Mouse (Mus musculus): ENCODE results near the gene Gm10638. TPM values are rescaled to one million over a fixed set of nuclear protein-coding genes. Genes with fewer than 3 reads are reported as not detected.

Gene Gm10638
- polyA plus RNA-seq, 1 experiment from 2014 or later, result 5.0 TPM

DNA sequence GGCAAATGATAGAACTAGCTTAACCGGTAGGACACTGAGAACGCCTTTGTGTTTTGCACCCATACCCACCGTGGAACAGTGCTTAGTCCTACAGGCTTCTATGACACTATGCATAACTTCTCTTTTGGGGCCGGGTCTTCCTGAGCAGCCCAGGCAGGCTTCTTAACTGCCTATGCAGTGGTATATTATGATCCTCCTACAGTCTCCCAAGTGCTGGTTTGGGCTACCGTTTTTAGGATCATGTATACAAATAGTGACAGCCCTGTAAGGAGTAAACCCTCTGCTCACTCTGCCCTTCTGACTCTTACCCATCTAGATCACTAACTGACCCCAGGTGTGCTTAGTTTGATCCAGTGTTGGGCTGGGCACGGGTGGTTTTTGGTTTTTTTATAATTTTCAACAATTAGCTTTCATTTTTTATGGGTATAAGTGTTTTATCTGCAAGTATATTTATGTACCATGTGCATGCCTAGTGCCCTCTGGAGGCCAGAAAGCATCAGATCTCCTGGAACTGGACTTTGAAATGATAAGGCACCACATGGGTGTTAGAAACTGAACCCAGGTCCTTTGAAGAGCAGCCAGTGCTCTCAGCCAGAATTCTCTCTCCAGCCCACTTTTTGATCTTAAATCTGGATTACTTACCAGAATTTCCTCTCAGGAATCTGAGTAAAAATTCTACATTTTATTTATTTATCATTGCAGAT is 24.6 kb upstream of the Gm10638 start:
- H3K4me3 ChIP-seq, result no peak overlapping the region
- no peak overlapping the region for H3K9ac ChIP-seq
- 91% methylated on average over 6 of the region's 6 CpGs for WGBS
- H3K27me3 ChIP-seq, result no peaks in the 10 kb centered on the region
- ATAC-seq (ENCODE audit: low FRiP score, low read depth), result no peak
- H3K36me3 ChIP-seq, result peaks cover 50% of the 10 kb centered on the region
- no peaks in the 10 kb centered on the region for H3K9me3 ChIP-seq
- H3K4me1 ChIP-seq, result no peaks in the 10 kb centered on the region
- no peak overlapping the region for H3K27ac ChIP-seq
- H3K4me2 ChIP-seq (replicated peaks), result no peak overlapping the region

DNA sequence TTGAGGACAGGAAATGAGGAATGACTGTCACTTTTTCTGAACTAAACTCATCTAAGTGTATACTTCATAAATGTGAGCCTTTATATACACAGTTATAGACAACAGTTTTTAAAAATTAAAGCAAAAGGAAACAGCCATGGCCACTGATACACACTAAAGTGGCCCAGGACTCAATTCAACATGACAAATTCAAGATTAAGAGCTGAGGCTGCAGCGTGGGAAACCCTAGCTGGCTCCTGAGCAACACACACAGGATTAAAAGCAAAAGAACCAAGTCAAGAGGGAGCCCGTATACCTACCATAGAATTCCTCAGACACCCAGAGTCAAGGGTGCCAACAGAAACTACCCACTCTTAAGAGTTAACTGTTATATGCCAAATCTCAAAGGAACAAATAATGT is 24.0 kb upstream of the Gm10638 start:
- Histone ChIP-seq H3K36me3 (peaks cover 49% of the 10 kb centered on the region), H3K9ac (no peak overlapping the region), H3K9me3 (no peaks in the 10 kb centered on the region), H3K4me3 (no peak overlapping the region), H3K27ac (no peak overlapping the region), H3K27me3 (no peaks in the 10 kb centered on the region), H3K4me1 (no peaks in the 10 kb centered on the region), H3K4me2 (replicated peaks) (no peak overlapping the region)
- no peak for ATAC-seq (ENCODE audit: low FRiP score, low read depth)
- WGBS, result 96% methylated on average over 2 of the region's 2 CpGs

DNA sequence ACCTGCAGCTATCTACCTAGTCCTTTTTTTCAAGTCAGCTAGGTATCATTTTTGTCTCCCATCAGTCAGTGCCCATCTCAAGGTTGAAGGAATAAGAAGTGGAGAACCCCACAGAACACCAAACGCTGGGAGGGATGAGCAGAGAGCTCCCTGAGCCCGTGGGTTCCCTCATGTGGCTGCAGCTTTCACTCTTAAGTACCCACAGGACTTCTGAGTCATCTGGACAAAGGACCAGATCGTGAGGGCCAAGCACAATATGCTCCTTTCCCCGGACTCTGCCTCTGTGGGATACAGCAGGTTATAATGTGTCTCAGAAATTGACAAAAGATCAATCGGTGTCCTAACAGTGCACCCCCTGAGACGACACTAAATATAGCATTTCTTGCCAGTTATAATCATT is 18.5 kb upstream of the Gm10638 start:
- no peaks in the 10 kb centered on the region for H3K9me3 ChIP-seq
- H3K27ac ChIP-seq, result no peak overlapping the region
- H3K9ac ChIP-seq, result no peak overlapping the region
- 87% methylated on average over 6 of the region's 6 CpGs for WGBS
- H3K27me3 ChIP-seq, result no peaks in the 10 kb centered on the region
- H3K4me3 ChIP-seq, result no peak overlapping the region
- H3K36me3 ChIP-seq, result peaks cover 10% of the 10 kb centered on the region
- no peak for ATAC-seq (ENCODE audit: low FRiP score, low read depth)
- H3K4me1 ChIP-seq, result peaks cover 27% of the 10 kb centered on the region
- no peak overlapping the region for H3K4me2 ChIP-seq (replicated peaks)

DNA sequence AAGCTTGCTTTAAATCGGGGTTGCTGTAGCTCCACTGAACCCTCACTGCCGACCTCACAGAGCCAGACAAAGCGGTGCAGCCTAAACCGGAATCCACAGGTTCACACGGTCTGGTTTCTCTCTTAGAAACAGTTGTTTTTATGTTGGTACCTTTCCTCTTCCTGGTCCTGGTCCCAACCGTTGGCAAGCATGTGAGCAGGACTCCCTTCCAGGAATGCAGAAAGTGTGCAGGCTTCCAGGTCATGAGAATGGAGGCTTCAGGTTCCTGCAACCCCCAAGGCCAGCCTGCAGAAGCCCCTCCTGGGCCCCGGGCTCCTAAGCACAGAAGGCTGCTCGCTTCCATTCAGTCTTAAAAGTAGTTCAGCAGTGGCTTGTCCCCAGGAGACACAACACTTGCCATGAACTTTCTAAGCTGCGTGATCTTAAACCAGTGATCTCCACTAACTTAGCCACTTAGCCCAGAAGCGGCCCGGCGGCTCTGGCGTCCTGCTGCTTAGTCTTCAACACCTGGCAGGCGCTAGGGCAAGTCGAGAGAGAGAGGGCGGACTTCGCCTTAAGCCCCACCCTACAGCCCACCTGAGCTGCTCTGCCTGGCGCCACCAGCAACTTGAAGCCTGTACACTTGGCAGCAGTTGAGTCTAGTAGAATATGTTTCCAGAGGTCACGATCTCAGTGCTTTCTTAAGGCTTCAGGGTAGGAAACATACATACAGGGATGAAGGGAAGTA is 17.1 kb upstream of the Gm10638 start:
- 57% methylated on average over 19 of the region's 19 CpGs for WGBS
- Histone ChIP-seq H3K36me3 (no peaks in the 10 kb centered on the region; the same call in 1 of the 2 replicates), H3K27ac (peak overlapping the region; percentile 48; the same call in 1 of the 2 replicates)

DNA sequence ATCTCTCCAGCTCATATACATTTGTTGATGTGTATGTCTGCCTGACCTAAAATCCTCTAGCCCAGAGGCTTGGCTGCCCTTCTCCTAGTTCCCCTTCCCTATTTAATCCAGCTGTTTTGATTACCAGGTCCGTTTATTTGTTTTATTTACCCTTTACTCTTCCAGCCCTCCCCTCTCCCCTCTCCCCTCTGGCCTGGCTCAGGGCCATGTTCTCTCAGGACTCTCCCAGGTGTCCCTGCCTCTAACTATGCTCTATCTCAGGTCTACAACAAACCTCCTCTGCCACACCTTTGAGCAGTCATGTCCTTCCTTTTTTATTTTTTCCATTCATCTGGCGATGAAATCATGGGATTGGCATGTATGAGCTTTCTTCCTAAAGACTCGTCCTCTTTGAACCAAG is 15.2 kb upstream of the Gm10638 start:
- Histone ChIP-seq H3K4me1 (peaks cover 35% of the 10 kb centered on the region), H3K9me3 (no peaks in the 10 kb centered on the region), H3K4me3 (no peak overlapping the region), H3K9ac (no peak overlapping the region), H3K4me2 (replicated peaks) (no peak overlapping the region), H3K36me3 (no peaks in the 10 kb centered on the region; the same call in 1 of the 2 replicates), H3K27me3 (no peaks in the 10 kb centered on the region), H3K27ac (no peak overlapping the region)
- 0 out of 2 replicates have a peak, but pooled peaks have one; percentile 15 for ATAC-seq (ENCODE audit: low FRiP score, low read depth)
- WGBS, result 46% methylated on average over 3 of the region's 3 CpGs

More for the DNA sequence above, 17.1 kb upstream of the Gm10638 start:
- Histone ChIP-seq H3K9me3 (no peaks in the 10 kb centered on the region), H3K4me1 (peaks cover 27% of the 10 kb centered on the region), H3K27me3 (no peaks in the 10 kb centered on the region), H3K4me3 (no peak overlapping the region), H3K9ac (no peak overlapping the region), H3K4me2 (replicated peaks) (no peak overlapping the region)
- no peak for ATAC-seq (ENCODE audit: low FRiP score, low read depth)

DNA sequence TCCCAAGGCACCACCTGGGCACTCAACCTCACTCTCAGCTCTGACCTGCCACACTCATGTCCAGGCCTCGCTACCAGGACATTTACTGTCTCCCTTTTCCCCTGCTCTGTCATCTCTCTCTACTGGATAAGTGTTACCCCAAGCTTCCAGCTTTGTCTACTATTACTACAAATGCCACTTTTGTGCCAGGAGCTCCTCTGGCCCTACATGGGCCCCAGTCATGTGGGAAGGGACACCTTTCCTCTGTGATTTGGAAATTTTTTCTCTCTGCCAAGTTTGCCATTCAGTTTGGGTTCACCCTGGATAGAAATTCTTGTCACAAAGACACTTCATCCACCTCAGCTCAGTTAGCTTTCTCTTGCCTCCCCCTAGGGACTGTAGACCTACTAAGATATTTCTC is 14.6 kb upstream of the Gm10638 start:
- no peak overlapping the region for H3K9ac ChIP-seq
- 97% methylated on average over 1 of the region's 1 CpGs for WGBS

DNA sequence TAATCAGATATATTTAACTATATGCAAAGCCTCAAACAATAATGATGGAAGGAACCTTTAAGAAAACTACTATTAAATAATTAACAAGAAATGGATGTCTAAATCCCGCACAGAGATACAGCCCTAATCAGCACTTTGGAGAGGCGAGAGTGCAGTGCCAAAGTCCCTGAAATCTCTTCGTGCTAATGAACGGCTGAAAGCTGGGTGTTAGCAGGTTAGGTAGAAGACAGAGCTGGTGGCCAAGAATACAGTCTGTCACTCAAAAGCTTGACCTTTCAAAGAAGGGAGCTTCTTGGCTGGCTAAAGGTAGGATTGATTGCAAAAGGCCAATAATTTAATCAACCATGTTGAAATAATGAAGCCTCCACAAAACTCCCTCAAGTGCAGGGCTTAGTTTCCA is 11.3 kb upstream of the Gm10638 start:
- no peaks in the 10 kb centered on the region for H3K27me3 ChIP-seq
- H3K4me3 ChIP-seq, result no peak overlapping the region
- H3K4me1 ChIP-seq, result peaks cover 33% of the 10 kb centered on the region
- WGBS, result 84% methylated on average over 4 of the region's 4 CpGs
- no peaks in the 10 kb centered on the region for H3K36me3 ChIP-seq
- no peak overlapping the region for H3K9ac ChIP-seq
- no peaks in the 10 kb centered on the region for H3K9me3 ChIP-seq
- no peak overlapping the region for H3K4me2 ChIP-seq (replicated peaks)
- no peak for ATAC-seq (ENCODE audit: low FRiP score, low read depth)
- H3K27ac ChIP-seq, result no peak overlapping the region

More for the DNA sequence above, 14.6 kb upstream of the Gm10638 start:
- no peak for ATAC-seq (ENCODE audit: low FRiP score, low read depth)
- Histone ChIP-seq H3K27me3 (no peaks in the 10 kb centered on the region), H3K4me1 (peaks cover 39% of the 10 kb centered on the region), H3K4me2 (replicated peaks) (no peak overlapping the region), H3K27ac (no peak overlapping the region; the same call in 1 of the 2 replicates), H3K9me3 (no peaks in the 10 kb centered on the region), H3K4me3 (no peak overlapping the region), H3K36me3 (no peaks in the 10 kb centered on the region; the same call in 1 of the 2 replicates)

DNA sequence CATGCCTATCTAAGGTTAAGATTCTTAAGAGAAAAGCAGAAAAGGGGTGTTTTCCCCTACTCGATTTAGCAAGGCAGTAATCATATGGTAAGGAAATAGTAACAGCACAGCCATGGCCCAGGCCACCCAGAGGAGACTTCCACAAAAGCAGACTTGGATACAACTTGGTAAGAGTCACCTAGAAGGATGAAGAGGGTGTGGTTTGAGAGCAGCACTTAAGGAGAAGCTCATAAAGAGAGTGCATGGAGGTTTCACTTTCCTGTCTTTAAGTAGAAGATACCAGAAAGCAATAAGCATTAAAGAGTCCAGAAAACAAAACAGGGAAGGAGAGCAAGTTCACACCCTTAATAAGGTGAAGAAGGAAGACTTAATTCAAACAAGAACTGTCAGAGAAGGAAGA is 10.5 kb upstream of the Gm10638 start:
- Histone ChIP-seq H3K36me3 (no peaks in the 10 kb centered on the region), H3K4me1 (peaks cover 32% of the 10 kb centered on the region), H3K9ac (no peak overlapping the region), H3K27ac (no peak overlapping the region), H3K27me3 (no peaks in the 10 kb centered on the region), H3K4me3 (no peak overlapping the region), H3K9me3 (no peaks in the 10 kb centered on the region), H3K4me2 (replicated peaks) (no peak overlapping the region)
- 78% methylated on average over 1 of the region's 1 CpGs for WGBS
- no peak for ATAC-seq (ENCODE audit: low FRiP score, low read depth)

DNA sequence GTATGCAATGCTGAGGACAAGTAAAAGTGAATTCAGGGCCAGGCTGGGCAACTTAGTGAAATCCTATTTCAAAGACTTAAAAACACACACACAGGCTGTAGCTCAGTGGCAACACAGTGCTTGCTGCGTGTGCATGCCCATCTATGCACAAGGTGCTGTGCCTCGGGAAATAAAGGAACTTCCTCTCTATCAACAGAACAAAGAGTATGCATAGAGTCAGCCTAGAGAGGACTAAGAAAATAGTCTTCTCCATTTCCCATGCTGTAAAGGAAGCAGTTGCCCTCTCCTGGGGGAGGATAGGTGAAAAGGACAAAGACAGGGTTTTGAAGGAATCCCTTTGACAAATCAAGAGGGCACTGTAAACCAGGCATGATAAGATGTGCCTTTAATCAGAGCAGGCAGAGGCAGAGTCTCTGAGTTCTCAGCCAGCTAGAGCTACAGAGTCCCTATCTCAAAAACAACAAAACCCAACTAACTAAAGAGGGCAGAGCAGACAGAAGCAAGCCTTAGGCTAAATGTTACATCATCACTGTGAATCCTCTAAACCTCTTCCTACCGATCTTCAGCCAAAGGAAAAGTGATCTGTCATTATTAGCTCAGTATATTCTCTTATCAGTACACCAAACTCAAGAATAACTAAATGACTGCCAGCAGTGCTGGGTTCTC is 9.9 kb upstream of the Gm10638 start:
- Histone ChIP-seq H3K27ac (no peak overlapping the region; the same call in 1 of the 2 replicates), H3K9ac (no peak overlapping the region), H3K36me3 (no peaks in the 10 kb centered on the region), H3K4me2 (replicated peaks) (no peak overlapping the region), H3K4me1 (peaks cover 26% of the 10 kb centered on the region), H3K27me3 (no peaks in the 10 kb centered on the region), H3K4me3 (no peak overlapping the region), H3K9me3 (no peaks in the 10 kb centered on the region)
- ATAC-seq (ENCODE audit: low FRiP score, low read depth), result no peak
- 50% methylated on average over 3 of the region's 3 CpGs for WGBS

DNA sequence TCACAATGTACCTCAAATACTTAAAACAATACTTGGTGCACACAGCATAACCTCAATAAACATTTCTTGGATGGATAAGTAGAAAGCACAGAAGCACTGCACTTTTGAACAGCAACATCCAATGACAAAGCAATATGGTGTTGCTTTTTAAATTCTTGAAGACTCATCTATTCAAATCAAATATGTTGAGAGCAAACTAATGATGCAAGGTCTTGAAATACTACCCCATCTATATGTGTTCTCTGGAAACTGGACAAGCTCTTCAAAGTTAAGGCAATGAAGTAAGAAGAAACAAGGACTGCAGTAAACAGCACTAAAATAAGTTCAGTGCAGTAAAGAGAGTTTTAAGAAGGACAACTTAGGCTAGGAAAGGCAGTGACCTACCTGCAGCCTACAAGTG is 4.6 kb upstream of the Gm10638 start:
- H3K4me3 ChIP-seq, result no peak overlapping the region
- H3K27me3 ChIP-seq, result no peaks in the 10 kb centered on the region
- H3K9ac ChIP-seq, result no peak overlapping the region
- peaks cover 31% of the 10 kb centered on the region for H3K4me1 ChIP-seq
- H3K9me3 ChIP-seq, result no peaks in the 10 kb centered on the region
- H3K4me2 ChIP-seq (replicated peaks), result no peak overlapping the region
- no peaks in the 10 kb centered on the region for H3K36me3 ChIP-seq
- no peak overlapping the region for H3K27ac ChIP-seq
- ATAC-seq (ENCODE audit: low FRiP score, low read depth), result no peak

DNA sequence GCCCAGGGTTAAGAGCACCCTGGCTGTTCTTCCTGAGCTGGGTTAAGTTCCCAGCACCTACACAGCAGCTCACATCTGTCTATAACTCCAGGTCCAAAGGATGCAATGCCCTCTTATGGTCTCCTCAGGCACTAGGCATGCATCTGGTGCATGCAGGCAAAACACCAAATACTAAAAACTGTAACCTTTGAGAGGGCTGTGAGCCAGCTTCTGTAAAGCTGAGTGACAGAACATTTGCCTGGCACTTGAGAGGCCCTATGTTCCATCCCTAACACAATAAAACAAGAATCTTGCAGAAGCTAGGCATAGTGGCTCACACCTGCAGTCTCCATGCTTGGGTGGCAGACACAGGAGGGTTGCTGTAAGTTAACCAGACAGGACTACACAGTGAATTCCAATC is 3.9 kb upstream of the Gm10638 start:
- H3K9ac ChIP-seq, result no peak overlapping the region
- peaks cover 29% of the 10 kb centered on the region for H3K4me1 ChIP-seq
- no peak overlapping the region for H3K27ac ChIP-seq
- H3K36me3 ChIP-seq, result no peaks in the 10 kb centered on the region
- no peak overlapping the region for H3K4me2 ChIP-seq (replicated peaks)
- no peaks in the 10 kb centered on the region for H3K9me3 ChIP-seq
- H3K4me3 ChIP-seq, result no peak overlapping the region
- no peak for ATAC-seq (ENCODE audit: low FRiP score, low read depth)
- no peaks in the 10 kb centered on the region for H3K27me3 ChIP-seq

DNA sequence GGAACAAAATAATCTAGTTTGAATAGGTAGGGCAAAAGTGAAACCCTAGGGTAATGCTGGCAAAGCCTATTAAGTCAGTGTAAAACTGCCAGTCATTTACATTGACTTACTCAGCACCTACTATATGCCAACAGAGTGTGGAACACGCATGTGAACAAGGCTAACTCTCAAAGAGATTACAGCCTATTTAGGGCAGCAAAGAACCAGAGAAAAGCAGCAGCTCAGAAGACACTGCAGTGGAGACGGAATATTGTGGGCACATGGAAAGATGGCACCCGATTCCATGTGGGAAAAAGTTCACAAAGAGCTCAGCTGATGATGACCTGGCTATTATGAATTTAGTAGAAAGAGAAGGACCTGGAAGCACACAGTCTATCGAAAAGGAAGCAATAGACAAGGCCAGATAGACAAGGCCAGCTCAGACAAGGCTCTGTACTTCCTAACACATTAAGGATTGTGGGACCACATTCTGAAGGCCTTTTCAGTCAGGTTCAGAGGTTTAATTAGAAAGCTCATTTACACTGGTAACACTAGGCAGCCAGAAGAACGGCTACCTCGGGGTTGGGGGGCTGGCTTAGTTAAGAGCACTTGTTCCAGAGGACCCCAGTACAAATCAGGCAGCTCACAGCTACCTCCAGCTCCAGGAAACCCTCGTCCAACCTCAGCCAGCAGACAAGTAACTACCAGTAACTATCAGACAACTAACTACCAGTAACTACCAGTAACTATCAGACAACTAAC is 2.7 kb upstream of the Gm10638 start:
- WGBS, result 76% methylated on average over 7 of the region's 7 CpGs
- no peaks in the 10 kb centered on the region for H3K9me3 ChIP-seq

More for the DNA sequence above, 2.7 kb upstream of the Gm10638 start:
- H3K27ac ChIP-seq, result no peak overlapping the region
- H3K4me3 ChIP-seq, result no peak overlapping the region
- no peaks in the 10 kb centered on the region for H3K36me3 ChIP-seq
- no peak for ATAC-seq (ENCODE audit: low FRiP score, low read depth)
- H3K9ac ChIP-seq, result no peak overlapping the region
- peaks cover 34% of the 10 kb centered on the region for H3K4me1 ChIP-seq
- no peak overlapping the region for H3K4me2 ChIP-seq (replicated peaks)
- H3K27me3 ChIP-seq, result no peaks in the 10 kb centered on the region
